Mouse (Mus musculus) brain, embryonic 14.5 days (tissue): ENCODE data around the gene Cdc34b.

ENCODE experiments used
- CTCF ChIP-seq: fragments of 200-500 bp; IDR thresholded peaks from 2 replicates; pipeline ENCODE4 v1.5.1; 2012; ENCODE audit warnings: inconsistent platforms, mild to moderate bottlenecking, moderate library complexity, borderline replicate concordance; ENCODE audit not compliant: insufficient read depth, insufficient read length; ENCODE audit errors: extremely low read depth
- POLR2A ChIP-seq: fragments of 200-500 bp; IDR thresholded peaks from 2 replicates; pipeline ENCODE4 v1.6.1; 2012; ENCODE audit warnings: mild to moderate bottlenecking, inconsistent platforms, borderline replicate concordance; ENCODE audit not compliant: poor library complexity, insufficient read depth, insufficient read length, severe bottlenecking; ENCODE audit errors: extremely low read depth

DNA sequence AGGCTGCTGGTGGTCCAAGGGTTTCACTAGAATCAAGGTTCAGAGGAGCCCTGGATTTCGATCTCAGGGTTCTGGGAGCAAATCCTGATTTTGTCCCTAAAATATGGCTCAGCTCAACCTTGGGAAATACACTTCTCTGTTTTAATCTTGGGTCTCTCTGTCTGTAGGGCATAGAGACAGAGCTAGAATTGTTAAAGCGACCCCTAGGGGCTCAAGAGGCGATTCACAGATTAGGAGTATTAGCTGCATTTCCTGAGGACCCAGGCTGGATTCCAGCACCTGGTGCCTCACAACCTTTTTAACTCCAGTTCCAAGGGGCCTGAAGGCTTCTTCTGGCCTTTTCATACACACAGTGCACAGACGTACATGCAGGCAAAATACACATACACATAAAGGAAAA is 12.0 kb upstream of the Cdc34b start:
- TF ChIP-seq CTCF (0 out of 2 replicates have a peak, but pooled peaks have one; percentile 9), POLR2A (no peak)
